In genomic region chr12:111878213-111878612, GRCm38 (mm10) we compare ENCODE assay signal across 7 mouse cellular contexts. TPM values are rescaled to one million over a fixed set of nuclear protein-coding genes. Genes with fewer than 3 reads are reported as not detected.
DNase-seq lines count a peak whose midpoint lies in the region; ATAC-seq and TF ChIP-seq lines count a peak whose summit lies in the region.

No protein-coding gene starts in this region.

- no peaks in the 10 kb centered on the region for H3K4me1 ChIP-seq in hindbrain, postnatal 0 days (ENCODE audit: insufficient read depth, low read length)
- 0 out of 2 replicates have a peak, but pooled peaks cover 2% of the 10 kb centered on the region for H3K4me1 ChIP-seq in small intestine, adult 2 months (ENCODE audit: control insufficient read depth, insufficient read depth, insufficient read length, low read length)

- no peaks in the 10 kb centered on the region for H3K27me3 ChIP-seq in hindbrain, postnatal 0 days (ENCODE audit: insufficient read depth, low read length)
- no peaks in the 10 kb centered on the region for H3K27me3 ChIP-seq in small intestine, adult 2 months (ENCODE audit: control insufficient read depth, insufficient read depth, low read length)

- H3K9ac ChIP-seq in hindbrain, postnatal 0 days (replicated peaks; ENCODE audit: low read length) = no peak overlapping the region

- peak; percentile 95 to 96 for DNase-seq in cerebellum, postnatal 10 days
- DNase-seq in frontal cortex, postnatal 36 days (ENCODE audit: low spot score in 2 of 2) = peak; percentile 72 to 74
- peak; percentile 89 for DNase-seq in hindbrain, postnatal 0 days (ENCODE audit: low spot score)
- DNase-seq in left cerebral cortex, postnatal 10 days (ENCODE audit: extremely low spot score in 1 of 2, low spot score in 2 of 2) = peak; percentile 60 to 87
- peak; percentile 86 for DNase-seq in mesoderm, embryonic 11.5 days (ENCODE audit: low read depth, low spot score)

- H3K27ac ChIP-seq in hindbrain, postnatal 0 days = no peak overlapping the region
- no peak overlapping the region for H3K27ac ChIP-seq in small intestine, adult 2 months (ENCODE audit: insufficient read depth, low read depth, low read length)

- WGBS in hindbrain, postnatal 0 days = 15% methylated on average over 3 of the region's 3 CpGs
- 10% methylated on average over 3 of the region's 3 CpGs for WGBS in small intestine, adult 2 months

- peak; percentile 75 for ATAC-seq in activated CD4-positive, CD25-positive, alpha-beta regulatory T cell, adult 4 months
- ATAC-seq in hindbrain, postnatal 0 days = peak; percentile 80

- intact Hi-C loops in left cerebral cortex, postnatal 10 days (cut with DNase I) = loop anchor here (5.0 to 10.0 kb wide), 2 partner anchors 69 to 217 kb away; no protein-coding TSS in a partner anchor

- H3K4me2 ChIP-seq in hindbrain, postnatal 0 days (ENCODE audit: low read depth, low read length) = no peak overlapping the region

- TF ChIP-seq POLR2A in small intestine, adult 2 months (IDR thresholded peaks at IDR 0.05; ENCODE audit: low read depth, low read length) = no peak

- peak; percentile 93 for TF ChIP-seq CTCF in hindbrain, postnatal 0 days (IDR thresholded peaks at IDR 0.05; ENCODE audit: low read depth)
- peak; percentile 88; the same call in 1 of the 2 replicates for TF ChIP-seq CTCF in small intestine, adult 2 months (IDR thresholded peaks at IDR 0.05; ENCODE audit: extremely low read depth, insufficient read length, insufficient replicate concordance, low read depth, low read length)

- H3K9me3 ChIP-seq in hindbrain, postnatal 0 days (ENCODE audit: low read length) = no peaks in the 10 kb centered on the region

- no peaks in the 10 kb centered on the region for H3K36me3 ChIP-seq in hindbrain, postnatal 0 days (ENCODE audit: insufficient read depth, low read length)
- no peaks in the 10 kb centered on the region for H3K36me3 ChIP-seq in small intestine, adult 2 months (ENCODE audit: control insufficient read depth, insufficient read depth, low read length)

- no peak overlapping the region for H3K4me3 ChIP-seq in hindbrain, postnatal 0 days (ENCODE audit: low read length)
- H3K4me3 ChIP-seq in small intestine, adult 2 months (ENCODE audit: low read depth, low read length) = no peak overlapping the region

RNA-seq across cellular contexts. Expression of gene Ppp1r13b, which starts 29.7 kb away (rescaled TPM):
- polyA plus RNA-seq in activated CD4-positive, CD25-positive, alpha-beta regulatory T cell, adult 4 months (2017; shearing (Covaris generic)) = 10 to 100 TPM in 1 of 2 experiments, 1 to 10 TPM in 1; 8.0 to 10.3 TPM
- 54.5 and 57.4 TPM in 2 replicates for total RNA-seq in hindbrain, postnatal 0 days (2014; rRNA removed)
- 31.6 and 36.5 TPM in 2 replicates for polyA plus RNA-seq in hindbrain, postnatal 0 days (2015; fragmentation: Nextera tagmentation; extraction: Ambion mirVana)
- 10 to 100 TPM; 60.8 to 61.3 TPM for total RNA-seq in left cerebral cortex, postnatal 10 days (2021)
- 12.2 and 22.8 TPM in 2 replicates for polyA plus RNA-seq in small intestine, adult 2 months (2012; rRNA removed)
